Mouse (Mus musculus) MEL (cell line): ENCODE measurements around the gene Gm20388. TPM values are rescaled to one million over a fixed set of nuclear protein-coding genes. Genes with fewer than 3 reads are reported as not detected.

Source experiments
- DNase-seq: peaks from one replicate; pipeline ENCODE4 v3.0.0; 2011; ENCODE audit warnings: low read depth, low spot score
- H3K27ac ChIP-seq: 2 replicates; pipeline ENCODE4 v1.5.1; 2012; ENCODE audit warnings: low read depth, mild to moderate bottlenecking, control low read depth, low read length, moderate library complexity; ENCODE audit not compliant: control insufficient read depth
- H3K27me3 ChIP-seq, 2 experiments: fragments of 150-350 bp in 1 of 2; sonication (generic) in 1 of 2; 2 replicates each; pipeline ENCODE4 v1.6.1; 2012; ENCODE audit warnings: low read length in 2 of 2, mild to moderate bottlenecking in 2 of 2, improper control_type of control experiment in 1 of 2, moderate library complexity in 1 of 2; ENCODE audit not compliant: insufficient read depth in 2 of 2, control insufficient read depth in 1 of 2
- H3K36me3 ChIP-seq, 2 experiments: 2 replicates each; pipeline ENCODE4 v1.6.1; 2012 to 2014; ENCODE audit warnings: low read length in 2 of 2, improper control_type of control experiment in 1 of 2, inconsistent platforms in 1 of 2, mild to moderate bottlenecking in 1 of 2; ENCODE audit not compliant: insufficient read depth in 2 of 2, control insufficient read depth in 1 of 2
- H3K4me1 ChIP-seq, 2 experiments: fragments of 150-350 bp in 1 of 2; sonication (generic) in 1 of 2; 2 replicates each; pipeline ENCODE4 v1.6.1; 2012; ENCODE audit warnings: low read length in 2 of 2, improper control_type of control experiment in 1 of 2, mild to moderate bottlenecking in 1 of 2; ENCODE audit not compliant: insufficient read depth in 2 of 2, control insufficient read depth in 1 of 2
- H3K4me3 ChIP-seq, 2 experiments: fragments of 150-350 bp in 1 of 2; sonication (generic) in 1 of 2; 2 replicates each; pipeline ENCODE4 v1.5.1; 2012; ENCODE audit warnings: low read depth in 2 of 2, low read length in 2 of 2, mild to moderate bottlenecking in 2 of 2, moderate library complexity in 2 of 2, control low read depth in 1 of 2, improper control_type of control experiment in 1 of 2; ENCODE audit not compliant: control insufficient read depth in 1 of 2, insufficient read depth in 1 of 2
- H3K79me2 ChIP-seq: 2 replicates; pipeline ENCODE4 v1.6.1; 2012; ENCODE audit warnings: mild to moderate bottlenecking, low read length, moderate library complexity; ENCODE audit not compliant: control insufficient read depth, poor library complexity, insufficient read depth
- H3K9ac ChIP-seq: 2 replicates; pipeline ENCODE4 v1.6.1; 2012; ENCODE audit warnings: low read depth, mild to moderate bottlenecking, control low read depth, low read length, moderate library complexity; ENCODE audit not compliant: control insufficient read depth, poor library complexity, severe bottlenecking
- H3K9me3 ChIP-seq: fragments of 150-350 bp; sonication (generic); replicated peaks from 2 replicates; pipeline ENCODE4 v1.6.1; 2012; ENCODE audit warnings: mild to moderate bottlenecking, low read length, improper control_type of control experiment, moderate library complexity; ENCODE audit not compliant: insufficient read depth
- CHD1 ChIP-seq: IDR thresholded peaks from 2 replicates; pipeline ENCODE4 v1.6.1; 2012; ENCODE audit warnings: low read depth, mild to moderate bottlenecking, inconsistent platforms, low read length, improper control_type of control experiment
- E2F4 ChIP-seq: IDR thresholded peaks from 2 replicates; pipeline ENCODE4 v1.6.1; 2011; ENCODE audit warnings: low read depth, low read length, improper control_type of control experiment, borderline replicate concordance
- EP300 ChIP-seq, 2 experiments: IDR thresholded peaks; 2 replicates each; pipeline ENCODE4 v1.6.1; 2011; ENCODE audit warnings: improper control_type of control experiment in 2 of 2, low read length in 2 of 2, low read depth in 1 of 2, mild to moderate bottlenecking in 1 of 2
- ETS1 ChIP-seq: IDR thresholded peaks from 2 replicates; pipeline ENCODE4 v1.6.1; 2012; ENCODE audit warnings: low read depth, mild to moderate bottlenecking, inconsistent platforms, low read length, improper control_type of control experiment, moderate library complexity
- GABPA ChIP-seq: IDR thresholded peaks from 2 replicates; pipeline ENCODE4 v1.6.1; 2012; ENCODE audit warnings: low read depth, mild to moderate bottlenecking, inconsistent platforms, low read length, improper control_type of control experiment, moderate library complexity
- GATA1 ChIP-seq: IDR thresholded peaks from 2 replicates; pipeline ENCODE4 v1.6.1; 2011; ENCODE audit warnings: low read depth, low read length, improper control_type of control experiment
- HCFC1 ChIP-seq: IDR thresholded peaks from 2 replicates; pipeline ENCODE4 v1.6.1; 2012; ENCODE audit warnings: low read depth, mild to moderate bottlenecking, inconsistent platforms, low read length, improper control_type of control experiment, moderate library complexity
- JUND ChIP-seq: IDR thresholded peaks from 2 replicates; pipeline ENCODE4 v1.6.1; 2011; ENCODE audit warnings: low read depth, mild to moderate bottlenecking, improper control_type of control experiment, low read length
- MAZ ChIP-seq: IDR thresholded peaks from 2 replicates; pipeline ENCODE4 v1.6.1; 2012; ENCODE audit warnings: low read depth, mild to moderate bottlenecking, inconsistent platforms, low read length, improper control_type of control experiment
- MEF2A ChIP-seq: IDR thresholded peaks from 2 replicates; pipeline ENCODE4 v1.6.1; 2014; ENCODE audit warnings: low read depth, mild to moderate bottlenecking, inconsistent platforms, low read length, improper control_type of control experiment; ENCODE audit not compliant: poor library complexity, insufficient replicate concordance, severe bottlenecking; ENCODE audit errors: extremely low read depth
- MXI1 ChIP-seq: IDR thresholded peaks from 2 replicates; pipeline ENCODE4 v1.6.1; 2011; ENCODE audit warnings: mild to moderate bottlenecking, low read depth, low read length, improper control_type of control experiment
- MYB ChIP-seq: IDR thresholded peaks from 2 replicates; pipeline ENCODE4 v1.6.1; 2011; ENCODE audit warnings: mild to moderate bottlenecking, low read depth, low read length, improper control_type of control experiment
- NELFE ChIP-seq: IDR thresholded peaks from 2 replicates; pipeline ENCODE4 v1.6.1; 2011; ENCODE audit warnings: low read depth, low read length, improper control_type of control experiment
- NRF1 ChIP-seq: IDR thresholded peaks from 2 replicates; pipeline ENCODE4 v1.6.1; 2014; ENCODE audit warnings: low read depth, mild to moderate bottlenecking, inconsistent platforms, low read length, improper control_type of control experiment, moderate library complexity; ENCODE audit not compliant: poor library complexity, insufficient read depth, severe bottlenecking
- POLR2A ChIP-seq, 2 experiments: IDR thresholded peaks; 2 replicates each; pipeline ENCODE4 v1.6.1; 2011 to 2012; ENCODE audit warnings: low read length in 2 of 2, mild to moderate bottlenecking in 2 of 2, control low read depth in 1 of 2, improper control_type of control experiment in 1 of 2, low read depth in 1 of 2, moderate library complexity in 1 of 2; ENCODE audit not compliant: control insufficient read depth in 1 of 2, insufficient read depth in 1 of 2, poor library complexity in 1 of 2
- POLR2AphosphoS2 ChIP-seq: IDR thresholded peaks from 2 replicates; pipeline ENCODE4 v1.6.1; 2011; ENCODE audit warnings: low read length, improper control_type of control experiment
- SIN3A ChIP-seq: IDR thresholded peaks from 2 replicates; pipeline ENCODE4 v1.6.1; 2012; ENCODE audit warnings: low read length, improper control_type of control experiment, inconsistent platforms
- TAL1 ChIP-seq: IDR thresholded peaks from 2 replicates; pipeline ENCODE4 v1.6.1; 2012; ENCODE audit warnings: mild to moderate bottlenecking, inconsistent platforms, low read length, moderate library complexity, mixed read lengths
- TBP ChIP-seq: IDR thresholded peaks from 2 replicates; pipeline ENCODE4 v1.8.0; 2011; ENCODE audit warnings: low read depth, low read length, improper control_type of control experiment
- UBTF ChIP-seq: IDR thresholded peaks from 2 replicates; pipeline ENCODE4 v1.6.1; 2012; ENCODE audit warnings: low read depth, mild to moderate bottlenecking, inconsistent platforms, low read length, improper control_type of control experiment, moderate library complexity, borderline replicate concordance; ENCODE audit not compliant: insufficient read depth
- ZKSCAN1 ChIP-seq: IDR thresholded peaks from 2 replicates; pipeline ENCODE4 v1.6.1; 2012; ENCODE audit warnings: low read depth, mild to moderate bottlenecking, inconsistent platforms, low read length, improper control_type of control experiment, moderate library complexity
- ZNF384 ChIP-seq: IDR thresholded peaks from 2 replicates; pipeline ENCODE4 v1.6.1; 2012; ENCODE audit warnings: low read depth, mild to moderate bottlenecking, inconsistent platforms, low read length, improper control_type of control experiment
- polyA plus RNA-seq, 2 experiments: library from polyadenylated mRNA; stranded (reverse) in 1 of 2; unstranded in 1 of 2; fragments of >175 nt in 1 of 2; fragments of >200 nt in 1 of 2; gene quantifications; 2 replicates each; pipeline versions ENCODE4 v1.2.1 to v1.2.4; 2012; ENCODE audit warnings: low replicate concordance in 2 of 2, low read depth in 1 of 2; ENCODE audit not compliant: insufficient read length in 2 of 2, insufficient read depth in 1 of 2, missing spikeins in 1 of 2
- total RNA-seq: library from RNA; depleted of rRNA; stranded (reverse); fragments of 300-350 nt; gene quantifications from 2 replicates; pipeline ENCODE4 v1.2.3, GENCODE M21; 2012

The Gm20388 gene
- total and polyA plus RNA-seq, 3 experiments, result 11.1 to 17.8 TPM; not detected in 1

DNA sequence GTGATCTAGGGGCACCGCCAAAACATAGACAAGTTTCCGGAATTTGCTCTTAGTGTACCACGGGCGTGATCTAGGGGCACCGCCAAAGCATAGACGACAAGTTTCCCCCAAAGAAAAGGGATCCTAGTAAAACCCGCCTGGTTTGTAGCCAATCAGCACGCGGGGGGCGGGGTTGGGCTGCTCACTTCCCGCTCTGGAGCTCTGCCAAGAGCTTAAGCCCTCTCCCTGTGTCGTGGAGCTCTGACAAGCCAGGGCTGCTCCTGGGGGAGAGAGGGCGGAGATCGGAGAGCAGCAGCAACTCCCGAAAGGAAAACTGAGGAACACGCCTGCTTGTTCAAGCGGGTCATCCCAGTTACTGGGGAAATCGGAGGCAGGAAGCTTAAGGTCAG, 2037.1 kb downstream of the Gm20388 start (continued):
- TF ChIP-seq ZKSCAN1 (no peak), TAL1 (no peak)

DNA sequence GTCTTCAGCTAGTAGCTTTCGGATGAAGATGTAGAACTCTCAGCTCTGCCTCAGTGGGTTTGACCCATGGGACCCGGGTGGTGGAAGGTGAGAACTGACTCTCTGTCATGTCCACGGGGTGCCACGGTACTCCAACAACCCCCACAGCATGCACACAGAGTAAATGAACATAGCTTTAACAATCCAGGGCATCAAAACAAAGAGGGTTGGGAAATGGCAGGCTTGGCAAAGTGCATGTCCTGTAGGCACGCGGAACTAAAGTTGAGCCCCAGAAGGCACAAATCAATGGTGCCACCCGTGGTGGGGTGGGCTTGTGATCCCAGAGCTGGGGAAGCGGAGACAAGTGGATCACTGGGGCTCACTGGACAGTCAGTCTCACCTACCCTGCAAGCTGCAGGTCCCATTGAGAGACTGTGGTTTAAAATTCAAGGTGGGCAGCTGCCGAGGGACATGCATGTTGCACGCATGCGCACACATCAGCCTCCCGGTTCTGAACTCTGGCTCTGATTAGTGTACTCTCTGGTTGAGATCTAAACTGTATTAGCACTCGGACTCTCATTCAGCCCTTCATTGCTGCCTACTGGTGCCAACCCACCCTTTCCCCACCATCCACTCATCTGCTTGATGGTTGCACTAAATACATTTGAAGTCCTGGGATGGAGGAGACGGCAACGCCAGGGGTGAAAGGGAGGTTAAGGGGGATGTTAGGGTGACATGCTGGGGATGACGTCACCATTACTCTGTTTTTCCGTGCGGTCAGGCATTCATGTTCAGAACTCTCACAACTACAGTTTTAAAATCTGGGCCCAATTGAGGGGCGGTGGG, 2037.9 kb downstream of the Gm20388 start:
- peak overlapping the region; percentile 58 to 61 for H3K4me3 ChIP-seq
- H3K9ac ChIP-seq, result peak overlapping the region; percentile 72
- DNase-seq, result peak; percentile 86
- H3K27ac ChIP-seq, result peak overlapping the region; percentile 58
- H3K36me3 ChIP-seq, result peaks cover 0 to 25% of the 10 kb centered on the region in 2 experiments; a peak in 2 of 4 replicates
- H3K79me2 ChIP-seq, result peaks cover 25% of the 10 kb centered on the region
- peaks cover 2 to 28% of the 10 kb centered on the region in 2 experiments; a peak in 3 of 4 replicates for H3K4me1 ChIP-seq
- no peaks in the 10 kb centered on the region for H3K27me3 ChIP-seq
- no peaks in the 10 kb centered on the region for H3K9me3 ChIP-seq
- TF ChIP-seq GATA1 (no peak), MXI1 (peak; percentile 5), HCFC1 (peak; percentile 21; the same call in 1 of the 2 replicates), UBTF (no peak), GABPA (no peak), ETS1 (0 out of 2 replicates have a peak, but pooled peaks have one; percentile 13), NELFE (peak; percentile 55), JUND (0 out of 2 replicates have a peak, but pooled peaks have one; percentile 51), POLR2A (IDR thresholded peaks at IDR 0.05; ENCODE audit: control insufficient read depth in 1 of 2, insufficient read depth in 1 of 2, low read depth in 1 of 2, low read length in 2 of 2, poor library complexity in 1 of 2) (peak in 1 of 2 experiments; percentile 22; a peak in 1 of 4 replicates), TBP (0 out of 2 replicates have a peak, but pooled peaks have one; percentile 30), MYB (no peak), NRF1 (peak; percentile 68)

DNA sequence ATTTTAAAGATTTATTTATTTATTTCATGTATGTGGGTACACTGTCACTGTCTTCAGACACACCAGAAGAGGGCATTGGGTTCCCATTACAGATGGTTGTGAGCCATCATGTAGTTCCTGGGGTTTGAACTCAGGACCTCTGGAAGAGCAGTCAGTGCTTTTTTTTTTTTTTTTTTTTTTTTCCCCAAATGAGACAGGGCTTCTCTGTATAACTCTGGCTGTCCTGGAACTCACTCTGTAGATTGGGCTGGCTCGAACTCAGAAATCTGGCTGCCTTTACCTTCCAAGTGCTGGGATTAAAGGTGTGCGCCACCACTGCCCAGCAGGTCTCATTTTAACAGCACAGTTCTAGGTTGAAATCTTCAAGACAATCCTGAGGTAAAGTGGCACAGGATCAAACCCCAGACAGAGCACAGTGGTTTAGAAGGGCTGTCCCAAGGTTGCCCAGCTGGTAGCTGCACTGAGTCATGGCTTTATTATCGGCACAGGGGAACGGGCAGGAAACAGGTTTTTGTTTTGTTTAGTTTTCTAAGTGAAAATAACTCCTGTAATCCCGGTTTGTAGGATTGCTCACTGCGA, 2038.7 kb downstream of the Gm20388 start, which contains the start of gene Banp:
Banp (plus strand) TSS at position 529 of the 579 bp plus-strand sequence.
- Histone ChIP-seq H3K36me3 (peaks cover 0 to 32% of the 10 kb centered on the region in 2 experiments; a peak in 2 of 4 replicates), H3K9me3 (no peaks in the 10 kb centered on the region), H3K4me3 (peak within 1 kb of the TSS; percentile 61 to 73), H3K9ac (peak within 1 kb of the TSS; percentile 87), H3K27ac (peak within 1 kb of the TSS; percentile 98), H3K27me3 (no peaks in the 10 kb centered on the region), H3K4me1 (peaks cover 2 to 35% of the 10 kb centered on the region in 2 experiments; a peak in 3 of 4 replicates), H3K79me2 (peaks cover 25% of the 10 kb centered on the region)
- DNase-seq, result no peak
- TF ChIP-seq SIN3A, result no peak
- no peak for TF ChIP-seq UBTF
- TF ChIP-seq JUND, result no peak
- peak; percentile 60; the same call in 1 of the 2 replicates for TF ChIP-seq ZNF384
- TF ChIP-seq POLR2AphosphoS2, result no peak
- no peak for TF ChIP-seq NELFE
- no peak for TF ChIP-seq EP300 (IDR thresholded peaks at IDR 0.05; ENCODE audit: low read depth in 1 of 2, low read length in 2 of 2)
- no peak for TF ChIP-seq MEF2A
- no peak for TF ChIP-seq MYB
- no peak for TF ChIP-seq NRF1
- TF ChIP-seq MXI1, result no peak; the same call in 1 of the 2 replicates
- peak; percentile 35; the same call in 1 of the 2 replicates for TF ChIP-seq ETS1
- TF ChIP-seq CHD1, result no peak
- TF ChIP-seq HCFC1, result no peak
- no peak for TF ChIP-seq MAZ
- no peak for TF ChIP-seq E2F4
- TF ChIP-seq TAL1, result no peak
